Mouse (Mus musculus) forebrain, embryonic 15.5 days (tissue): Measurements from ENCODE around the gene Lhfpl5. TPM values are rescaled to one million over a fixed set of nuclear protein-coding genes. Genes with fewer than 3 reads are reported as not detected.

Experiments used
- microRNA-seq: library from miRNA; unstranded; fragments of <30 nt; microRNA quantifications from one replicate; pipeline ENCODE4, GENCODE M21; 2016
- polyA plus RNA-seq: library from polyadenylated mRNA; unstranded; fragments of >200 nt; fragmentation: Nextera tagmentation; extraction: Ambion mirVana; gene quantifications from 2 replicates; pipeline ENCODE4 v1.2.1, GENCODE M21; 2015

Lhfpl5 gene
- polyA plus RNA-seq, 1 experiment from 2014 or later, result 6.2 TPM

Small RNA genes lying within 50 kb of the gene (microRNA-seq; reads per million reads assigned to microRNA genes)
- gene Gm25195, result not detected
- not detected for gene Mir6969

Other genes starting within 250 kb of the Lhfpl5 start
- gene Rpl10a, start 247.2 kb upstream of the Lhfpl5 start, polyA plus RNA-seq, result 359 and 384 TPM in 2 replicates
- gene Tead3, start 224.8 kb upstream of the Lhfpl5 start, polyA plus RNA-seq, result 1.9 TPM in 2 replicates
- 1.2 and 1.8 TPM in 2 replicates for gene Tulp1, start 210.4 kb upstream of the Lhfpl5 start, polyA plus RNA-seq
- gene Fkbp5, start 58.1 kb upstream of the Lhfpl5 start, polyA plus RNA-seq, result 32.8 and 34.6 TPM in 2 replicates
- not detected in 2 replicates for gene Armc12, start 44.8 kb upstream of the Lhfpl5 start, polyA plus RNA-seq
- not detected in 2 replicates for gene Clpsl2, start 26.2 kb upstream of the Lhfpl5 start, polyA plus RNA-seq
- gene Clps, start 14.9 kb upstream of the Lhfpl5 start, polyA plus RNA-seq, result not detected in 2 replicates
- gene Srpk1, start 47.1 kb downstream of the Lhfpl5 start, polyA plus RNA-seq, result 103 and 112 TPM in 2 replicates
- gene Slc26a8, start 114.6 kb downstream of the Lhfpl5 start, polyA plus RNA-seq, result 1.4 and 1.7 TPM in 2 replicates
- gene Mapk14, start 115.7 kb downstream of the Lhfpl5 start, polyA plus RNA-seq, result 29.2 and 30.7 TPM in 2 replicates
- 2.3 and 2.6 TPM in 2 replicates for gene AC170998.1, start 150.4 kb downstream of the Lhfpl5 start, polyA plus RNA-seq
- 0.33 and 0.85 TPM in 2 replicates for gene Mapk13, start 193.7 kb downstream of the Lhfpl5 start, polyA plus RNA-seq
- 8.0 TPM in 2 replicates for gene Brpf3, start 225.4 kb downstream of the Lhfpl5 start, polyA plus RNA-seq